Mouse (Mus musculus) midbrain, embryonic 12.5 days (tissue): ENCODE results near the gene 9430038I01Rik. TPM values are rescaled to one million over a fixed set of nuclear protein-coding genes. Genes with fewer than 3 reads are reported as not detected.

ENCODE experiments used
- ATAC-seq: fragments of 200-750 bp; cut with Nextera tagmentation; 2 replicates; pipeline ENCODE4 v1.8.0; 2017; ENCODE audit warnings: low read depth, moderate TSS enrichment, moderate library complexity; ENCODE audit not compliant: low FRiP score
- H3K27ac ChIP-seq: fragments of 300-500 bp; sonication (generic); replicated peaks from 2 replicates; pipeline ENCODE4 v1.5.1; 2016; ENCODE audit warnings: mild to moderate bottlenecking
- H3K27me3 ChIP-seq: fragments of 300-500 bp; sonication (generic); 2 replicates; pipeline ENCODE4 v1.6.1; 2016; ENCODE audit warnings: mild to moderate bottlenecking
- H3K36me3 ChIP-seq: fragments of 300-500 bp; sonication (generic); 2 replicates; pipeline ENCODE4 v1.6.1; 2016
- H3K4me1 ChIP-seq: fragments of 300-500 bp; sonication (generic); 2 replicates; pipeline ENCODE4 v1.6.1; 2016
- H3K4me2 ChIP-seq: fragments of 300-500 bp; sonication (generic); replicated peaks from 2 replicates; pipeline ENCODE4 v1.6.1; 2016; ENCODE audit warnings: mild to moderate bottlenecking, moderate library complexity
- H3K4me3 ChIP-seq: fragments of 300-500 bp; sonication (generic); 2 replicates; pipeline ENCODE4 v1.5.1; 2016; ENCODE audit warnings: mild to moderate bottlenecking
- H3K9ac ChIP-seq: fragments of 300-500 bp; sonication (generic); replicated peaks from 2 replicates; pipeline ENCODE4 v1.6.1; 2016; ENCODE audit warnings: mild to moderate bottlenecking, moderate library complexity
- H3K9me3 ChIP-seq: fragments of 300-500 bp; sonication (generic); 2 replicates; pipeline ENCODE4 v1.6.1; 2016; ENCODE audit warnings: mild to moderate bottlenecking
- WGBS: fragments of 180-500 bp; shearing (Covaris S2); methylation state at CpG from one replicate; pipeline ENCODE4 v1.1.7; 2016; 5-methylcytosine and 5-hydroxymethylcytosine counted together
- polyA plus RNA-seq: library from polyadenylated mRNA; unstranded; fragments of >200 nt; fragmentation: Nextera tagmentation; extraction: Ambion mirVana; gene quantifications from 2 replicates; pipeline ENCODE4 v1.2.1, GENCODE M21; 2016

The 9430038I01Rik gene
- polyA plus RNA-seq, 1 experiment from 2014 or later: 15.2 TPM

DNA sequence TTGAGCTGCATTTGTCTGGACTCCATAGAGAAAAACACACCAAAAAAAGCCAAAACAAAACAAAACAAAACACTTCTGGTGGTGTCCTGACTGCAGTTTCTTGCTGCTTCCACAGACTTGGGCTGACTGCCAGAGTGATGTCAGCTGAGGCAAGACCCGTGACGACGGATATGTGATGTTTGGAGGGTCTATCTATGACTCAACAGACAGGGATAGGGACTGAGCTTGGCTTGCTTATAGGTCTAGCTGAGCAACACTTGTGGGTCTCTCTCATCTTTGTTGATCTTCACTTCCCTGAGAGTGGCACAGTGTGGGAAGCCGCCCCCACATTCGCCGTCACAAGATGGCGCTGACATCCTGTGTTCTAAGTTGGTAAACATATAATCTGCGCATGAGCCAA is 4.1 kb upstream of the 9430038I01Rik start:
- Histone ChIP-seq H3K36me3 (no peaks in the 10 kb centered on the region), H3K4me3 (no peak overlapping the region)
- 93% methylated on average over 8 of the region's 8 CpGs for WGBS

GRCm38 (mm10) chr7:137407428-137408058 is 3.0 kb downstream of the 9430038I01Rik start:
- Histone ChIP-seq H3K36me3 (no peaks in the 10 kb centered on the region), H3K4me2 (no peak overlapping the region), H3K4me1 (peaks cover 9% of the 10 kb centered on the region), H3K27ac (no peak overlapping the region), H3K9ac (no peak overlapping the region), H3K9me3 (no peaks in the 10 kb centered on the region), H3K4me3 (no peak overlapping the region), H3K27me3 (no peaks in the 10 kb centered on the region)
- 82% methylated on average over 1 of the region's 1 CpGs for WGBS
- no peak for ATAC-seq

More for the DNA sequence above, 4.1 kb upstream of the 9430038I01Rik start:
- Histone ChIP-seq H3K27me3 (no peaks in the 10 kb centered on the region), H3K9me3 (no peaks in the 10 kb centered on the region), H3K4me2 (no peak overlapping the region), H3K9ac (no peak overlapping the region), H3K4me1 (peaks cover 5% of the 10 kb centered on the region), H3K27ac (no peak overlapping the region)
- no peak for ATAC-seq

DNA sequence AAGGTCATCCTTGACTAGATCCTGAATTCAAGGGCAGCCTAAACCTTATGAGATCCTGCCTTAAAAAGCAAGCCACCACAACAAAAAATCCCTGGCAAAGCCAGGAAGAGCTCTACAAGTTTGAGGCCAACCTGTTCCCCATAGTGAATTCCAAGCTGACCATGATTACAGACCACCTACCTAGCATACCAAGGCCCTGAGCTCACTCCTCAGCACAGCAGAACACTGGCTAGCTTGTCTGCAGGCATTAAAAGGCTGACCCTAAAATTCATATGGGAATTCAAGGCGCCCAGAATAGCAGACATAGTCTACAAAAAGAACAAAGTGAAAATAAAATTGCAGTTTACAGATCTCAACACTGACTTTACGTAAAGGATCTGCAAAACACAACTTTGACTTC is 6.4 kb downstream of the 9430038I01Rik start:
- ATAC-seq: no peak
- no peaks in the 10 kb centered on the region for H3K36me3 ChIP-seq
- WGBS: 89% methylated on average over 2 of the region's 2 CpGs
- H3K4me1 ChIP-seq: no peaks in the 10 kb centered on the region
- no peak overlapping the region for H3K4me2 ChIP-seq
- no peak overlapping the region for H3K4me3 ChIP-seq
- 0 out of 2 replicates have a peak, but pooled peaks cover 4% of the 10 kb centered on the region for H3K9me3 ChIP-seq
- H3K27ac ChIP-seq: no peak overlapping the region
- H3K9ac ChIP-seq: no peak overlapping the region
- H3K27me3 ChIP-seq: no peaks in the 10 kb centered on the region

GRCm38 (mm10) chr7:137398973-137399372 is 11.6 kb downstream of the 9430038I01Rik start:
- no peak for ATAC-seq
- H3K9ac ChIP-seq: no peak overlapping the region
- no peaks in the 10 kb centered on the region for H3K27me3 ChIP-seq
- no peak overlapping the region for H3K4me2 ChIP-seq
- H3K9me3 ChIP-seq: 0 out of 2 replicates have a peak, but pooled peaks cover 4% of the 10 kb centered on the region
- no peak overlapping the region for H3K27ac ChIP-seq
- H3K4me1 ChIP-seq: no peaks in the 10 kb centered on the region
- no peaks in the 10 kb centered on the region for H3K36me3 ChIP-seq
- H3K4me3 ChIP-seq: no peak overlapping the region
- WGBS: 84% methylated on average over 4 of the region's 4 CpGs

DNA sequence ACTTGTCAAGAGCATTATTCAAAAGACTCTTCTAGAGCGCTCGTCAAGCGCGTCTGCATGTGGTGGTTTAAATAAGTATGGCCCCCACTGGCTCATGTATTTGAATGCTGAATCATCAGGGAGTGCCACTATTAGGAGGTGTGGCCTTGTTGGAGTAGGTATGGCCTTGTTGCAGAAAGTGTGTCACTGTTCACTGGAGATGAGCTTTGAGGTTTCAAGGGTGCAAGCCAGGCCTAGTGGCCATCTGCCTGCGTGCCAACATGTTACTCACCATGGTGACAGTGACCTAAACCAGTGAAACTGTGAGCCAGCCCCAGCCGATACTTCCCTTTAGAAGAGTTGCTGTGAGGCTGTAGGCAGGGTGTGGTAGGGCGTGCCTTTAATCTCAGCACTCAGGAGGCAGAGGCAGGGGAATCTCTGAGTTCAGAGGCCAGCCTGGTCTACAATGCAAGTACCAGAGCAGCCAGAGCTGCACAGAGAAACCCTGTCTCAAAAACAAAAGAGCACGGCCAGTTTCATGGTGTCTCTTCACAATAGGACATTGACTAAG is 13.1 kb downstream of the 9430038I01Rik start:
- Histone ChIP-seq H3K9me3 (0 out of 2 replicates have a peak, but pooled peaks cover 4% of the 10 kb centered on the region), H3K27ac (no peak overlapping the region), H3K9ac (no peak overlapping the region), H3K4me3 (no peak overlapping the region), H3K27me3 (no peaks in the 10 kb centered on the region), H3K36me3 (no peaks in the 10 kb centered on the region), H3K4me1 (no peaks in the 10 kb centered on the region), H3K4me2 (no peak overlapping the region)
- 93% methylated on average over 8 of the region's 8 CpGs for WGBS
- no peak for ATAC-seq

- no peak overlapping the region for H3K4me3 ChIP-seq
- no peak overlapping the region for H3K4me2 ChIP-seq
- WGBS: 88% methylated on average over 4 of the region's 4 CpGs
- no peaks in the 10 kb centered on the region for H3K27me3 ChIP-seq
- no peak for ATAC-seq
- H3K36me3 ChIP-seq: no peaks in the 10 kb centered on the region
- H3K27ac ChIP-seq: no peak overlapping the region
- no peaks in the 10 kb centered on the region for H3K4me1 ChIP-seq
- H3K9me3 ChIP-seq: no peaks in the 10 kb centered on the region
- H3K9ac ChIP-seq: no peak overlapping the region
These were observed 15.1 kb downstream of the 9430038I01Rik start for GRCm38 (mm10) chr7:137395421-137395820.

GRCm38 (mm10) chr7:137387863-137388262 is 22.7 kb downstream of the 9430038I01Rik start:
- H3K27me3 ChIP-seq: no peaks in the 10 kb centered on the region
- H3K9me3 ChIP-seq: no peaks in the 10 kb centered on the region
- 84% methylated on average over 5 of the region's 5 CpGs for WGBS
- no peak overlapping the region for H3K4me3 ChIP-seq
- H3K9ac ChIP-seq: no peak overlapping the region
- H3K36me3 ChIP-seq: no peaks in the 10 kb centered on the region
- no peaks in the 10 kb centered on the region for H3K4me1 ChIP-seq
- H3K4me2 ChIP-seq: no peak overlapping the region
- no peak for ATAC-seq
- no peak overlapping the region for H3K27ac ChIP-seq

DNA sequence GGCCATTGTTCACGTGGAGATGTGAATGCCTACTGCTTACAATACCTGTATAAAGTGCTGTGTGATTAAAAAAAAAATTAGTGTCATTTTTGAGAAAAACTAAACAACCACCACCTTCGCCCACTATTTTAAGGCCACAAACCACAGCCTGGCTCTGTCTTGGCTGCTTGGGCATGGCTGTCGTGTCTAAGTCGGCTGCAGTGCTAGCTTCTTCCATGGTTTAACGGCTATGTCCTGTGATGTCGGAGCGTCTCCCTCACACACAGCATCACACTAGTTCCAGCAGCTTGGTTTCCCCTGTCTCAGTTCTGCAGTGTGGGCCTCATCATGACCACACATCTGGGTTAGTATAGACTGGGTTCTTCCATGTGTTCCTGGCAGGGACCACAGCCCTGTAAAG is 35.6 kb downstream of the 9430038I01Rik start:
- H3K27ac ChIP-seq: no peak overlapping the region
- H3K9me3 ChIP-seq: no peaks in the 10 kb centered on the region
- WGBS: 97% methylated on average over 7 of the region's 7 CpGs
- no peak for ATAC-seq
- H3K4me3 ChIP-seq: no peak overlapping the region
- H3K4me2 ChIP-seq: no peak overlapping the region
- H3K36me3 ChIP-seq: no peaks in the 10 kb centered on the region
- H3K27me3 ChIP-seq: peaks cover 16% of the 10 kb centered on the region
- H3K9ac ChIP-seq: no peak overlapping the region
- H3K4me1 ChIP-seq: peaks cover 6% of the 10 kb centered on the region; the same call in 1 of the 2 replicates

DNA sequence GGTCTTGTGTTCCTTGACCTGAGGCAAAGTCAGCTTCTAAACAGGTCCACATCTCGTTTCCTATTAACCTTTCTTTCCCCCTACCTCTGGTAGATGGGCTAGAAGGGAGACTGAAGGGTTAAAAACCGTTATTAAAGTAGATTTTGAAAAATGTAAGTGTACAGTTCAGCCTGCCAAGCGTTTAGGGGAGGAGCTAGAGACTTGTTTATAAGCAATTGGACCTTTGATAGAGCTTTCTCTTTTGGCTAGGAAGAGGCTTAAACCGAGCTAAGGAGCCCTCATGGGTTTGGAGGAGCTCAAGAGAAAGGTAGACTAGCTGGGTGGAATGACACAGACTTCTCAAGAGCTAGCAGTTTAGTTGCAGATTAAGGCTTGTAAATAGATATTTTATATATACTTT is 38.8 kb downstream of the 9430038I01Rik start:
- H3K27ac ChIP-seq: no peak overlapping the region
- no peaks in the 10 kb centered on the region for H3K9me3 ChIP-seq
- no peak overlapping the region for H3K9ac ChIP-seq
- 72% methylated on average over 4 of the region's 4 CpGs for WGBS
- H3K4me1 ChIP-seq: peaks cover 6% of the 10 kb centered on the region; the same call in 1 of the 2 replicates
- H3K36me3 ChIP-seq: no peaks in the 10 kb centered on the region
- H3K4me3 ChIP-seq: no peak overlapping the region
- no peak for ATAC-seq
- peaks cover 46% of the 10 kb centered on the region for H3K27me3 ChIP-seq
- H3K4me2 ChIP-seq: no peak overlapping the region

DNA sequence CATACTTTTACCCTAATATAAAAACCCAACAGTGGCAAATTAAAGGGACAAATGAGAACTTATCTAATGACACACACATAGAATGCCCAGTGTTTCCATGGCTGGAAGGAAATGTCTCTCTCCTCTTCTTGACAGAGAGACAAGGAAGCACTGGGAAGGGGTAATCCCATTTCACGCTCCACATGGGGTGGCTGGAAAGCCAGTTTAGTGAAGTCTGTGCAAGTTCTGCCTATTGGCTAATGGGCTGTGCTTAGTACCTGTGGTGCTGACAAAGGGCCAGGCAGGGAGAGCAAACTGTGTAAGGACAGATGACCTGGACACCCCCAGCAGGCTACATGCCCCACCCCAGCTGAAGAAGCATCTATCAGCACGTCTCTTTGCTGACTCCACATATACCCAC is 40.4 kb downstream of the 9430038I01Rik start:
- H3K9me3 ChIP-seq: no peaks in the 10 kb centered on the region
- H3K4me1 ChIP-seq: peaks cover 6% of the 10 kb centered on the region; the same call in 1 of the 2 replicates
- H3K27ac ChIP-seq: no peak overlapping the region
- no peak overlapping the region for H3K4me2 ChIP-seq
- ATAC-seq: peak; percentile 60; the same call in 1 of the 2 replicates
- H3K36me3 ChIP-seq: no peaks in the 10 kb centered on the region
- peaks cover 58% of the 10 kb centered on the region for H3K27me3 ChIP-seq
- WGBS: 22% methylated on average over 2 of the region's 2 CpGs
- H3K4me3 ChIP-seq: no peak overlapping the region
- no peak overlapping the region for H3K9ac ChIP-seq

- H3K27me3 ChIP-seq: peaks cover 65% of the 10 kb centered on the region
- H3K4me1 ChIP-seq: peaks cover 6% of the 10 kb centered on the region; the same call in 1 of the 2 replicates
- no peak for ATAC-seq
- H3K4me2 ChIP-seq: no peak overlapping the region
- no peaks in the 10 kb centered on the region for H3K9me3 ChIP-seq
- no peaks in the 10 kb centered on the region for H3K36me3 ChIP-seq
- no peak overlapping the region for H3K27ac ChIP-seq
- H3K4me3 ChIP-seq: no peak overlapping the region
- WGBS: 80% methylated on average over 4 of the region's 4 CpGs
- H3K9ac ChIP-seq: no peak overlapping the region
These were observed 43.8 kb downstream of the 9430038I01Rik start for GRCm38 (mm10) chr7:137366736-137367135.

DNA sequence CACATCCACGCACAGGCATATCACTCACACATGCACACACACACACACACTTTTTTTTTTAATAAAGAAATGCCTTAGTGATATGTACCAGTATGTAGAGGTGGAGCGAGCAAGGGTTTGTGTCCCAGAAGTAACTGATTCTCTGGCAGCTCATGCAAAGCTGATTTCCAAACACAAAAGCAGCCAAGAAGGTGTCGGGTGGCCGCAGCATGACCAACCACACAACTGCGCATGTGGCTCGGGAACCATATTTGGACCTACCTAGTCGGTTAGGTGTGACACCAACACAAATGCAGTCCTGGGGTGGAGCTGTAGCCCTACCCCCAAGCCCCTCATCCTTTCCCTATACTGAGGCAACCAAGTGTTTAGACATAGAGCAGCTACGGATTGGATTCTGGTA is 45.5 kb downstream of the 9430038I01Rik start:
- Histone ChIP-seq H3K4me2 (no peak overlapping the region), H3K4me1 (no peaks in the 10 kb centered on the region), H3K36me3 (no peaks in the 10 kb centered on the region), H3K4me3 (no peak overlapping the region), H3K27ac (no peak overlapping the region), H3K9me3 (no peaks in the 10 kb centered on the region), H3K9ac (no peak overlapping the region), H3K27me3 (peaks cover 55% of the 10 kb centered on the region)
- 93% methylated on average over 8 of the region's 8 CpGs for WGBS
- no peak for ATAC-seq
